Comparison of ENCODE assay signal across 10 mouse cellular contexts in the genomic region with DNA sequence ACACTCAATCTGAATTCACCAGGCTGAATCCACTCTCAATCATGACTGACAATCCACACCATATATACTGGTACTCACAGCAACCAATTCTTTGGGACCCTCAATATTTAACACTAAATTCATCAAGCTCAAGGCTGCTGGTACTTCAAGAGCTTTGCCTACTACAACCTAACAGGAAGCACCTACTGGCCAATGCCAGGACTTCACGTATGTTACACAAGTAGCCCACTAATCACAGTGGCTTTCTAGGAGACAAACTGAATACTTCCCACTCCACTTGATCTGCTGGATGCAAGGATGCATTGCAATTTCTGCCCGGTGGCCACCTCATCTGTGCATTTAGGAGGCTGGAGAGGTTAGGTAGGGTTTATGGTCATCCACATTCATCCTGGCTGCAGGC. TPM values are rescaled to one million over a fixed set of nuclear protein-coding genes. Genes with fewer than 3 reads are reported as not detected.
DNase-seq lines count a peak whose midpoint lies in the region; ATAC-seq lines count a peak whose summit lies in the region.
"Had no signal": no experiment of that assay in that cellular context is flagged by ENCODE, and none has a peak within 500 bp of the region (broad histone marks: within the 10 kb centered on the region; RNA-seq: fewer than 3 reads in every experiment).

No protein-coding gene starts in this region.

- no peaks in the 10 kb centered on the region for H3K9me3 ChIP-seq in forebrain, embryonic 11.5 days (ENCODE audit: control insufficient read depth, low read length)
- no peaks in the 10 kb centered on the region for H3K9me3 ChIP-seq in forebrain, embryonic 16.5 days (ENCODE audit: control insufficient read depth, low read length)
- no peaks in the 10 kb centered on the region for H3K9me3 ChIP-seq in limb, embryonic 12.5 days

- H3K27ac ChIP-seq in forebrain, embryonic 11.5 days (ENCODE audit: low read depth, low read length) = no peak overlapping the region
- no peak overlapping the region for H3K27ac ChIP-seq in forebrain, embryonic 16.5 days (ENCODE audit: low read length)
- no peak overlapping the region; the same call in 1 of the 2 replicates for H3K27ac ChIP-seq in limb, embryonic 12.5 days

- 0 out of 2 replicates have a peak overlapping the region, but pooled peaks have one; percentile 12 for H3K4me2 ChIP-seq in forebrain, embryonic 11.5 days (ENCODE audit: low read depth, low read length, severe bottlenecking)
- no peak overlapping the region for H3K4me2 ChIP-seq in forebrain, embryonic 16.5 days (ENCODE audit: low read length)
- peak overlapping the region; percentile 89 for H3K4me2 ChIP-seq in limb, embryonic 12.5 days

- no peak overlapping the region for H3K9ac ChIP-seq in forebrain, embryonic 11.5 days (ENCODE audit: low read length)
- H3K9ac ChIP-seq in forebrain, embryonic 16.5 days (replicated peaks; ENCODE audit: low read depth, low read length) = no peak overlapping the region
- 0 out of 2 replicates have a peak overlapping the region, but pooled peaks have one; percentile 23 for H3K9ac ChIP-seq in limb, embryonic 12.5 days (replicated peaks)

- no peak overlapping the region for H3K4me3 ChIP-seq in forebrain, embryonic 11.5 days (ENCODE audit: low read depth, low read length)
- H3K4me3 ChIP-seq in forebrain, embryonic 16.5 days (replicated peaks; ENCODE audit: low read length) = no peak overlapping the region
- no peak overlapping the region for H3K4me3 ChIP-seq in limb, embryonic 12.5 days (replicated peaks)

- no peaks in the 10 kb centered on the region for H3K27me3 ChIP-seq in forebrain, embryonic 11.5 days (ENCODE audit: control insufficient read depth, insufficient read depth, low read length)
- H3K27me3 ChIP-seq in forebrain, embryonic 16.5 days (replicated peaks; ENCODE audit: control insufficient read depth, insufficient read depth, low read length) = no peaks in the 10 kb centered on the region
- no peaks in the 10 kb centered on the region for H3K27me3 ChIP-seq in limb, embryonic 12.5 days

- H3K36me3 ChIP-seq in forebrain, embryonic 11.5 days (ENCODE audit: control insufficient read depth, insufficient read depth, low read length) = peaks cover 4% of the 10 kb centered on the region; the same call in 1 of the 2 replicates
- peaks cover 14% of the 10 kb centered on the region; the same call in 1 of the 2 replicates for H3K36me3 ChIP-seq in forebrain, embryonic 16.5 days (ENCODE audit: control insufficient read depth, insufficient read depth)
- H3K36me3 ChIP-seq in limb, embryonic 12.5 days = peaks cover 33% of the 10 kb centered on the region

- 92% methylated on average over 2 of the region's 2 CpGs for WGBS in forebrain, embryonic 11.5 days
- WGBS in forebrain, embryonic 16.5 days = 78% methylated on average over 2 of the region's 2 CpGs
- WGBS in limb, embryonic 12.5 days = 84% methylated on average over 2 of the region's 2 CpGs

- peaks cover 8% of the 10 kb centered on the region; the same call in 1 of the 2 replicates for H3K4me1 ChIP-seq in forebrain, embryonic 11.5 days (replicated peaks; ENCODE audit: control insufficient read depth, insufficient read depth, low read length)
- H3K4me1 ChIP-seq in forebrain, embryonic 16.5 days (replicated peaks; ENCODE audit: control insufficient read depth, insufficient read depth, low read length) = peaks cover 29% of the 10 kb centered on the region
- peaks cover 30% of the 10 kb centered on the region for H3K4me1 ChIP-seq in limb, embryonic 12.5 days (replicated peaks)

- no peak for ATAC-seq in forebrain, embryonic 11.5 days (replicated peaks; ENCODE audit: low FRiP score)
- no peak for ATAC-seq in forebrain, embryonic 16.5 days
- ATAC-seq in limb, embryonic 12.5 days (ENCODE audit: insufficient number of reproducible peaks, insufficient read depth, low FRiP score, low TSS enrichment, low read depth) = no peak

- DNase-seq in forebrain, embryonic 11.5 days (ENCODE audit: low spot score) = no peak
- DNase-seq in thymus, postnatal 0 days (ENCODE audit: low spot score) = peak; percentile 14
- DNase-seq in thymus, postnatal 36 days = no peak
- no peak for DNase-seq in adrenal gland, adult 2 months
- DNase-seq in ovary, adult 18-20 months (ENCODE audit: low spot score) = no peak
- DNase-seq in urinary bladder, postnatal 4 days (ENCODE audit: low spot score in 2 of 2) = no peak
- DNase-seq: heart, postnatal 14 days; thymus, adult 2 months had no signal

RNA-seq across cellular contexts. Expression of a gene that starts 3.0 kb away (rescaled TPM):
- polyA plus RNA-seq in forebrain, embryonic 11.5 days (2014; fragmentation: Nextera tagmentation; extraction: Ambion mirVana) = 252 and 255 TPM in 2 replicates
- 150 and 166 TPM in 2 replicates for polyA plus RNA-seq in forebrain, embryonic 16.5 days (2015; fragmentation: Nextera tagmentation; extraction: Ambion mirVana)
- 92.3 and 121 TPM in 2 replicates for polyA plus RNA-seq in thymus, postnatal 0 days (2015; fragmentation: Nextera tagmentation; extraction: Ambion mirVana)
- 273 and 276 TPM in 2 replicates for polyA plus RNA-seq in limb, embryonic 12.5 days (2016; fragmentation: Nextera tagmentation; extraction: Ambion mirVana)
- total RNA-seq in adrenal gland, adult 2 months (2021) = 100 to 1,000 TPM in 1 of 2 experiments, 10 to 100 TPM in 1; 93.2 to 114 TPM
- 7.9 and 8.7 TPM in 2 replicates for polyA plus RNA-seq in adrenal gland, adult 2 months (2012; rRNA removed)

RNA-seq across cellular contexts. Expression of a gene that starts 20.5 kb away (rescaled TPM):
- 7.3 and 7.6 TPM in 2 replicates for polyA plus RNA-seq in forebrain, embryonic 11.5 days (2014; fragmentation: Nextera tagmentation; extraction: Ambion mirVana)
- polyA plus RNA-seq in forebrain, embryonic 16.5 days (2015; fragmentation: Nextera tagmentation; extraction: Ambion mirVana) = 17.0 and 21.9 TPM in 2 replicates
- 1.6 and 2.6 TPM in 2 replicates for polyA plus RNA-seq in thymus, postnatal 0 days (2015; fragmentation: Nextera tagmentation; extraction: Ambion mirVana)
- 7.1 and 7.2 TPM in 2 replicates for polyA plus RNA-seq in limb, embryonic 12.5 days (2016; fragmentation: Nextera tagmentation; extraction: Ambion mirVana)
- under 1 TPM; 0.78 to 0.93 TPM for total RNA-seq in adrenal gland, adult 2 months (2021)
- 0.30 and 0.37 TPM in 2 replicates for polyA plus RNA-seq in adrenal gland, adult 2 months (2012; rRNA removed)

RNA-seq across cellular contexts. Expression of a gene that starts 25.3 kb away (rescaled TPM):
- 9.2 and 11.3 TPM in 2 replicates for polyA plus RNA-seq in forebrain, embryonic 11.5 days (2014; fragmentation: Nextera tagmentation; extraction: Ambion mirVana)
- 17.5 and 18.7 TPM in 2 replicates for polyA plus RNA-seq in forebrain, embryonic 16.5 days (2015; fragmentation: Nextera tagmentation; extraction: Ambion mirVana)
- 8.6 and 11.1 TPM in 2 replicates for polyA plus RNA-seq in thymus, postnatal 0 days (2015; fragmentation: Nextera tagmentation; extraction: Ambion mirVana)
- polyA plus RNA-seq in limb, embryonic 12.5 days (2016; fragmentation: Nextera tagmentation; extraction: Ambion mirVana) = 10.7 and 11.8 TPM in 2 replicates
- 10 to 100 TPM; 10.5 to 12.1 TPM for total RNA-seq in adrenal gland, adult 2 months (2021)
- 11.7 and 13.4 TPM in 2 replicates for polyA plus RNA-seq in adrenal gland, adult 2 months (2012; rRNA removed)
